Mouse (Mus musculus) G1E-ER4 (cell line): ENCODE measurements around the gene Eya4. TPM values are rescaled to one million over a fixed set of nuclear protein-coding genes. Genes with fewer than 3 reads are reported as not detected.

Experiments
- GATA1 ChIP-seq: IDR thresholded peaks from one replicate; pipeline ENCODE4 v1.8.0; 2012; ENCODE audit warnings: low read length, inconsistent platforms
- polyA plus RNA-seq: library from polyadenylated mRNA; stranded (reverse); fragments of >175 nt; gene quantifications from 2 replicates; pipeline ENCODE4 v1.2.3, GENCODE M21; 2012

The Eya4 gene
- polyA plus RNA-seq, 1 experiment, result 0.01 TPM

DNA sequence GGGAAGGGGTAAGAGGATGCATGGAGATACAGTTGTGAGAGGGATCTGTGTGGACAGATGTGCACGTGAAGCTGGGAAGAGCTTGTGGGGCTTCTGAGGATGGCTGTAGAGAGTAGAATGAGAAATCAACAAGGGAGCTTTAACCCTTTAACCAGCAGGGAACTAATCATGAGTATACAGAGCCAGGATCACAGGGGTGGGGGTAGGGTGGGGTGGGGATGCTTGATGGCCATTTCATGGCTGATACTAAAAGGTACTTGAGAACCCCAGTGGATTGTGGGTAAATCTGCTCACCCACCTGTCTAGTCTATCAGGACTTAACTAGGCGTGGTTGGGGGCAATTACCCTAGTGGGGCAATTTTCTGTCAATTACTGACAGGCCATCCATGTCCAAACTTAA, 80.1 kb downstream of the Eya4 start:
- no peak for TF ChIP-seq GATA1

DNA sequence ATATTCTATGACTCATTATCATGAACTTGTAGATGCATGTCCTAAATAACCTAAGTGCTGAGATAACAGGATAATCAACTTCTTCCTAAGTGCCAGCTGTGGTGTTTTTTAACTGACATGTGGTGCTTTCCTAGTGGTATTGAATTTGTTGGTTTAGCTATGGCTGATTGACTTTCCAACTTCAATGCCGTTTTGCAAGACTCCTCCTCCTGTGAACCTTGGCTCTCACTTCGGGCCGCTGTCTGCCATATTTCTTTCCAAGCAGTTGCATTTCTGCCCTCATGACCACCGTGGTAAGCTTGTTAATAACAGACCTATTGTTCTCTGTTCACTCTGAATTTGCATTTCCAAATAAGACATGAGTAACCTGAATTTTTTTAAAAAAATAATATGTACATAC, 98.4 kb downstream of the Eya4 start:
- no peak for TF ChIP-seq GATA1

DNA sequence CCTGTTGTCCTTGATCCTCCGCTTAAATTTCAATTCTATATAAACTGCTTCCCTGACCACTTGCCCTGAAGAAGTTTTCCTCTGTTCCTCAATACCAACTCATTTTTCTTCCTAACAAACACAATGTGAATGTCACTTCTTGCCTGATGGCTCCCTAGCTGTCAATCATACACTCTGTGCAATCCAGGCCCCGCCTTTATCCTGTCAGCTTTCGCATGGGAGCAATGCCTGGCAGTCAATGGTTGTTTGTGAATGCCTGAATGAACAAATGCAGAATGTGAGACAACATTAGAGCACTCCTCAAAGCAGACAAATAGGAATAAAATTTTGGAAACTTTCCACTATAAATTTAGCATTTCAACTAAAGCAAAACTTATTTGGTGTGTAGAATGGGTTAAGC, 104.1 kb downstream of the Eya4 start:
- no peak for TF ChIP-seq GATA1

DNA sequence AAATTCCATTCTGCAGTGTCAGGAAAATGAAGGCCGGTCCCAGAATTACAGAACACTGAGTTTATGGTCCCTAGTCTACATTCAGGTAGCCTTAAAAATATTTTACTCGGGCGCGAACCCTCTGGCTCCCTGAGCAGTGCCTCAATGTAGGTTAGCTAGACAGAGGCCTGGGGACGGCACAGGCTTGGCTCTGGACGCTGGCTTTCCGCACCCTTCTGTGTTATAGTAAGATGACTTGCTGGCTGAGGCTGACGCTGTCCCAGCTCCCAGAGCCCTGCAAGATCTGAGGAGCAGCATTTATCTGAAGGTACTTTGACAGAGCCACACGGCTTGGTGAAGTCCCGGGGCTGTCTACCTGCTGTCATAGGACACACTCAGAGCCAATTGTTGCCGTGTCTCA, 113.7 kb downstream of the Eya4 start:
- TF ChIP-seq GATA1, result no peak

DNA sequence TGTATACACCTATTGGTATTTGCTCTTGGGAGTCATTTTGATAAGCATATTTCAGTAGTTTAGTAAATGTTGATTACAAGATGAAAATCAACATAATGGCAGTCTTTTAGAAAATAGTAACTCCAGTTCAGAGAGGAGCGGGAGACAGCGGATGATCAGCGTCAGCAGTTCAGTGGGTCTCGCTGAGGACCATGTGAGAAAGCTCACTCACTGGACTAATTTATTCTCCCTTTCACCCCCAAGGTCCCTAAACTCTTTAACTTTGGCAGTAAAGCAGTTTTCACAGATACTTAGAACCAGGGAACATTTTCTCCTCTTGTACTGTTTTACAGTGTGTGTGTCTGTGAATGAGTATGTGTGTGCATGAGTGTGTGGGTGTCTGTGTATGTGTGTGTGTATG, 115.2 kb downstream of the Eya4 start:
- no peak for TF ChIP-seq GATA1

DNA sequence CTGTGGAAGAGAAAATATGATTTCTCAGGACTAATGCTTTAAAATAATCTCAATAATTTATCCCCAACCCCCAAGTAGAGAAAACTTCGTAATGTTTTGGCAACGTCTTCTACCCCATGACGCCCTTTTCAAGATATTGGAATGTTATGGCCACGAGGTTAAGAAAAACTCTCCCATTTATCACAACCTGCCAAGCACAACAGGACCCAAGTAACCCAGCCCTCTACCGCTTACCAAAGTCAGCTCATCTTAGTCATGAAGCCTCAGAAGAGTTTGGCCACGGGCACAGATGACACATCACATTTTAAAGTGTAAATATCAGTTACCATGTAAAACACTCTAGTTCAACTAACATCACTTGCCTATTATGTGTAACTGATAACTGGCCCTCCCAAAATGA, 117.2 kb downstream of the Eya4 start:
- no peak for TF ChIP-seq GATA1

DNA sequence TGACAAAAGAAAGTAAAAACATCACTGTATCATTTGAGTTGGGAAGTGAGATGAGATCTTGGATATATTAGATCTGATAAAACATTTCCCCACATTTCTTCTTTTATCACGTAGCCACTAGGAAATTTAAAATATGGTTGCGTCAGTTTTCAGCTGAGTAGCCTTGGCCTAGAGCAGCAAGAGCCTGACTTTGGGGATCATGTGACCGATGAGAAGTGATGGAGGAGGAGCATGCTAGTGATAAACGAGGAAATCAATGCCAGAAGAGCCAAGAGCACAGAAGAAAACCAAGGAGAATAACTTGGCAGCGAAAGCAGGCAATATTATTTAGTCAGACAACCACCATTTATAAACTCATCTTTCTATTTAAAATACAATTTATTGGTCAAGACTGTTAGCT, 119.7 kb downstream of the Eya4 start:
- TF ChIP-seq GATA1, result no peak

DNA sequence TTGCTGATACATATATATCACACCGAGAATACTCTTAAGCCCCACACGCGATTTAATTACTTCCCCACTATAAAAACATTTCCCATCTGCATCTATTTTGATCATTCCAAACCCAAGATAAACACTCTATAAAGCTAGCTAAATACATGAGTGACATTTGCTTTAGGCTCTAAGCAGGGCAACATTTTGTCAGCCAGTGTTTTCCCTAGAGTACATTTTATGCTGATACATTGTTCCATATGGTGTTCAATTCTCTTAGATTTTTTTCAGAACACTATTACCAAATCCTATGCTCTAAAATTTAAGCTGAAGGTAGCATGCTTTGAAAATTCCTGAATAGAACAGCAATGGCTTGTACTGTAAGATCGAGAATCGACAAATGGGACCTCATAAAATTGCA, 127.2 kb downstream of the Eya4 start:
- TF ChIP-seq GATA1, result no peak

DNA sequence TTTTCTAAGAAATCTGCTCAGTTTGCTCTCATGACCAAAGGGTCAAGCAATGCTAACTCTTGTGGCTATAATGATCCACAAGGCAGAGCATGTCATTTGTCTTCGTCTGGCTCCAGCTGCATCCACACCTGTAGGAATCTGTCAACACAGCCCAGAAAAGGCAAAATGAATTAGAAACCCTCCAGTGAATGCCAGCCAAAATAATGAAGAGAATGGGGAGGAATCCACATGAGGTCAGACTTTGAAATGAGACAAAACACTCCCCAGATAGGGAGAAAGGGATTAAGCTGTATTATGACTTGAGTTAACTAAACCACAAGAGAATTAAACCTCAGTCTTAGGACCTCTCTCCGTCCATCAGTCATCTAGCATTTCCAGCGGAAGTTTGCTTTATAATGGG, 130.2 kb downstream of the Eya4 start:
- TF ChIP-seq GATA1, result no peak

DNA sequence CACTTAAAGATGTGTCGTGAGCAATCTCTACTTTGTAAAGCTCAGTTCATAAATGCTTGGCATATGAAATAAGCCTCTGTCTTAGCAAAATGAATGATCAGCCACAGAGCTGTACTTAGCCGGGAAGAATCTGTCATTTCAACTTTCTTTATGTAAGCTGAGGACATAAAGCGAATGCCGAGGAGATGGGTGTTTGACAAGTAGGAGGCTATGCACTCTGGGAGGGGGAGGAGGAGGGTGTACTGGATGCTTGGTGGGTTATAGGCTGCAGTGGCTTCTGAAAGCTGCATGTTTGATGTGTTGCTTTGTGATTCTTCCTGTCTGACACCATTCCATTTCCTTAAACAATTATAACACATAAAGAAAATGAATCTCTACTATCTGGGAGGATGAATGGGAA, 133.8 kb downstream of the Eya4 start:
- no peak for TF ChIP-seq GATA1

DNA sequence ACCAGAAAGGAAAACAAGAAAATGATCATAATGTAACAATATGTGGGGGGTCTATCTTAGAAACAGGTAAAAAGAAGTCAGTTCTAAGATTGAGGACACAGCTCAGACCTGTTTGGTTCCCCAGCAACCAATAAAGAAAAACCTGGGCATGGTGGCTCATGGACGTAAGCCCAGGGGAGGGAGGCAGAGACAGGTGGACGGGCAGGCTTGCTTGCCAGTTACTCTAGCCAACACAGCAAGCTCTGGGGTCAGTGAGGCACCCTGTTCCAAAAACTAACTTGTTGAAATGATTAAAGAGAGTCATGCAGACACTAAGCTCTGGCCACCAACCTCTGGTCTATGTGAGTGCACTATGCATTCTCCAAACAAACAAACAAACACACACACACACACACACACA, 139.2 kb downstream of the Eya4 start:
- TF ChIP-seq GATA1, result no peak

DNA sequence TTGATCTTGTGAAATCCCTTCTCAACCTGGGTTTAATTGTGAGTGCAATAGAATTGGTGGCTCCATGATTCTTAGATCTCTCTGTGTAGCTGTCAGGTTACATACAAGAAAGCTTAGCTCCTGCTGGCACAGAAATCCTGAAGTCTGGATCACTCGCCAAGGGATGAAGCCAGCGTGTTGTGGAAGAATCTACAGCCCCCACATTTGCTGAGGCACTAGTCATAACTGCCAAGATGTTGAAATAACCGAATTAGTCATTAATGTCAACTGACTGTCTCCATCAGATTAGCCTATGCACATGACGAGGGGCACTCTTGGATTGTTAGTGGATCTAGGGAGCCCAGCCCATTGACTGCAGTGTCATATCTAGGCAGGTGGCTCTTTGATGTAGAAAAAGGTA, 146.7 kb downstream of the Eya4 start:
- TF ChIP-seq GATA1, result no peak

DNA sequence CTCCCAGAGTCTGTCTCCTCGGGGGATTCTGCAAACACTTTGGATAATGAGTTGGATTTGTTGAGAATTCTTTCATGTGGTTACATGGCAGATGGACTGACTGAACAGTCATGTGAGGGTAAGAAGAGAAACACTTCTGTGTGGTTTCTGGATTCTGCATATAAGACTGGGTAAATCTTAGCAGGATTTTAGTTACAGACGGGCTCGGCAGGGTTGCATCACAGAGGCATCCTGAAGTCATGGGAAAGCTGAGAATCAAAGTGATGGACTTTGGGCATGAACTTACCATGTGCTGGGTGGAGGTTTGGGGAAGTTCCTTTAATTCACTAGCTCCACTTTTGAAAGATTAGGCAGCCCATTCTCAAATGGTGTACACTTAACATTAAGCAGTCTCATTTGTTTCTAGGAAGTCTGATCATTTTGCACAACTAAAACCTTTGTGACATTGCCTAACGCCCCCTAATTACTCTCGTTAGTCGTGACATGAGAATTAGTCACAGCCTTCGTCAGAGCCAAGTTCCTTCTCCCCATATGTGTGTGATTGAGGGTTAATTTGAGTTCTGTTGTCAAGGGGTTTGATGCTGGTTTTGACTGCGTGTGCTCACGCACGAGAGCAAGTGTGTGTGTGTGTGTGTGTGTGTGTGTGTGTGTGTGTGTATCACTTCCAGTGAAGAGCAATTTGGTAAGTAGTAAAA, 147.3 kb downstream of the Eya4 start:
- no peak for TF ChIP-seq GATA1

DNA sequence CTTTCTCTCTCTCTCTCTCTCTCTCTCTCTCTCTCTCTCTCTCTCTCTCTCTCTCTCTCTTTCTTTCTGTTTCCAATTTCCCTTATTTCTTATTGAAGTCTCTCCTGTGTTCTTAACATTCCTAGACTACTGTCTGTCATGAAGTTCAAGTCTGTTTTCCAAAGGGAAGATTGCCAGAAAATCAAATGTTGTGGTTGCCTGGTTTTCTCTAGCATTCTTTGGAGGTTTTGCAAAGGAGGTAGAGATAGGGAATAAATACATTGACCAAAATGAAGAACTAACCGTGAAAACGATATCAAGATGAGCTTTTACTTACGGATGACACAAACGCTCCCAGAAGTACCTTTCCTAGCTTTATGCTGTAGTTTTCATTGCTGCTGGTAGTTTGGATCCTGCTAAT, 148.0 kb downstream of the Eya4 start:
- no peak for TF ChIP-seq GATA1

DNA sequence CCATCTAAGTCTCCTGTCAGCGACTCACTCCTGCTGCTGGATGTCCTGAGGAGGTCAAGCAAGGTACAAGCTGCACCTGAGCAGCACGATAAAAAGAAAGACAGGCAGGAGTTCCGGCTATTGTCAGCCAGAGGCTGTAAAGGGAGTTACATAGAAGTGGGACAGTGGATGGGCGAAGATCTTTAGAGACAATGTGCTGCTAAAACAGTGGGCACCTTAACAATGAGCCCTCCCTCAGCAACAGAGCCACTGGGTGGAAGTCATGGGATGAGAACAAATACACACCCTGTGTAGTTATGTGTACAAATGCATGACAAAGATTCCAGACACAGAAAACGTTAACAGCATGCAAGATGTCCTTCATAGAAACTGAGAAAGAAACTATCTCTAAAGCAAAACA, 152.3 kb downstream of the Eya4 start:
- TF ChIP-seq GATA1, result no peak

DNA sequence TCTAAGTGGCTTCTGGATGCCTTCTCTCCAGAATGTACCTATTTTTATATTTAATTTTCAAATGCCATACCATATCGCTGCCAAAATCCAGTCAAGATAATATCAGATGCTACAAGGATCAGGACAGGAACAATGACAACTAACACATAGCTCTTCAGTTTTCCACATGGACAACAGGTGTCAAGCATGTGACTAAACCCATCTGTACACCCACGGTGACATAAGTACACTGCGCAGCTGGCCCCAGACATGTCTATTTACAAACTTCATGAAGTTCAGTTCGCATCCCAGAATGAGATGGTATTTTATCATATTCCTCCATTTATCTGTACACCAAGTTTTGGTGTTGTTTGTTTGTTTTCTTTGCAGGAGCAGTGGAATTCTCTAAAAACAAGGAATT, 154.2 kb downstream of the Eya4 start:
- no peak for TF ChIP-seq GATA1

DNA sequence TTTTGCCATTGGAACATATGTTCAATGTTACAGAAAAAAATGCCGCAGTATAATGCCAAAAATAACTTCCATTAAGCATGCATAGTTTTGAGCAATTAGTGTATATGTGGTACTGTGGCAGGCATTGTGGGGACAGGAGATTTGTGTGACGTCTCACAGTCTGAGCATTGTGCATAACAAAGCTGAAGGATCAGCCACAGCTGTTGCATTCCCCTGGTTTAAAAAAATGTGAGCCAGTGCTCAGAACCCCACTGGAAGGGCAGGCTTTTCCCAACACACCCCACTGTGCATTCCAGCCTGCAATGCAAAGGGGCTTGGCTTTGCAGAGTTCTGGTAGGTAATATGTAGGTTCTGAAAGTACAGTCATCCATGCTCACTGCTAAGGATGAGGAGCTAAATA, 155.2 kb downstream of the Eya4 start:
- TF ChIP-seq GATA1, result no peak

DNA sequence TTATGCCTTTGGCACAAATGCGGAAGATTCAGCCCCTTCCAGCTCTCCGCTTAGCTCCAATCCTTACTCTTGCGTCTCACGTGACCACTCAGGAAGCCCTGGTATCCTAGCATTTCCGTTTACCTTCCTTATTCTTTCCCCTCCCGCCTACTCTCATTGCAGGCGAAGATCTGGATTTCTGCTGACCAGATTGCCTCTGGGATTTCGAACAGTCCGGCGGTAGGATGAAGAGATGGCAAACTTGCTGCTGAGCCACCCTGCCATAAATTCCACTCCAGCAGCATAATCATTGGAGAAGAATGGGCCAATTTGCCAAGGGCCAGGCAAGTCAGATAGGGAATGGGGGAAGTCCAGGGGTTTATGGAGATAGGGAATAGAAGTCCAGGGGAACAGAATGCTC, 160.8 kb downstream of the Eya4 start:
- TF ChIP-seq GATA1, result no peak
